15 mouse cellular contexts compared by ENCODE assay signal in the genomic region with DNA sequence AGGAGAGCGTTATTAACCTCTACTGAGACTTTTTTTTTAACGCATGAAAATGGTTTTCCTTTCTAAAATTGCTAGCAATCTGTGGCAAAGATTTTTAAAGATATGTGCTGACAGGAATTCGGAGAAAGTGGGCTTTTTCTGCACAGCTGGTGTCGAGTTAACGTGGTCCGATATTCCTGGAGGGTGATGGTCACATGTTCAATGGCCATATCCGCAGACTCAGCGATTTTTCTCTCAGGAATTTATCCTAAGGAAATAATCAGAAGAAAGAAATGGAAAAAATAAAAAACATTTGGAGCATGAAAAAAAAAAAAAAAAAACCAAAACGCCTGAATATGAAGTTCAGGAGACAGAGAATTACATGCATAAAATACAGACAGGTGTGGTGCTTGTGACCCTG.
"Had no signal": no experiment of that assay in that cellular context is flagged by ENCODE, and none has a peak within 500 bp of the region (broad histone marks: within the 10 kb centered on the region; RNA-seq: fewer than 3 reads in every experiment).

No protein-coding gene starts in this region.

- H3K36me3 ChIP-seq: lung, embryonic 15.5 days had no signal

- H3K9me3 ChIP-seq: lung, embryonic 15.5 days had no signal

- ATAC-seq: liver, postnatal 0 days had no signal

- H3K4me2 ChIP-seq: lung, embryonic 15.5 days; midbrain, embryonic 11.5 days had no signal

- H3K4me3 ChIP-seq: layer of hippocampus, adult 2 months; left cerebral cortex, adult 2 months; lung, embryonic 15.5 days had no signal

- H3K9ac ChIP-seq: liver, embryonic 14.5 days; liver, postnatal 0 days; lung, embryonic 15.5 days had no signal

- DNase-seq: kidney, adult 2 months; kidney, postnatal 25 days; layer of hippocampus, adult 9-11 months; liver, postnatal 0 days; lung, postnatal 10 days; lung, postnatal 36 days; midbrain, embryonic 14.5 days; thymus, adult 18-20 months; thymus, postnatal 36 days had no signal

- H3K27ac ChIP-seq: kidney, postnatal 0 days; layer of hippocampus, adult 2 months; left cerebral cortex, adult 2 months; liver, embryonic 14.5 days; lung, embryonic 15.5 days had no signal
